Mouse (Mus musculus) forebrain, embryonic 15.5 days (tissue): Measurements from ENCODE around the gene Mgst2. TPM values are rescaled to one million over a fixed set of nuclear protein-coding genes. Genes with fewer than 3 reads are reported as not detected.

Experiments used
- ATAC-seq: fragments of 200-750 bp; cut with Nextera tagmentation; replicated peaks from 2 replicates; pipeline ENCODE4 v1.8.0; 2017; ENCODE audit warnings: mild to moderate bottlenecking, moderate TSS enrichment, moderate library complexity
- H3K27ac ChIP-seq: fragments of 300-500 bp; sonication (generic); replicated peaks from 2 replicates; pipeline ENCODE4 v1.5.1; 2015; ENCODE audit warnings: mild to moderate bottlenecking, inconsistent platforms
- H3K27me3 ChIP-seq: fragments of 300-500 bp; sonication (generic); 2 replicates; pipeline ENCODE4 v1.6.1; 2015; ENCODE audit warnings: inconsistent platforms
- H3K36me3 ChIP-seq: fragments of 300-500 bp; sonication (generic); 2 replicates; pipeline ENCODE4 v1.6.1; 2015; ENCODE audit warnings: mild to moderate bottlenecking, inconsistent platforms
- H3K4me1 ChIP-seq: fragments of 300-500 bp; sonication (generic); 2 replicates; pipeline ENCODE4 v1.6.1; 2015; ENCODE audit warnings: inconsistent platforms
- H3K4me2 ChIP-seq: fragments of 300-500 bp; sonication (generic); replicated peaks from 2 replicates; pipeline ENCODE4 v1.6.1; 2015; ENCODE audit warnings: mild to moderate bottlenecking, inconsistent platforms
- H3K4me3 ChIP-seq: fragments of 300-500 bp; sonication (generic); 2 replicates; pipeline ENCODE4 v1.5.1; 2015; ENCODE audit warnings: mild to moderate bottlenecking, inconsistent platforms
- H3K9ac ChIP-seq: fragments of 300-500 bp; sonication (generic); replicated peaks from 2 replicates; pipeline ENCODE4 v1.6.1; 2015; ENCODE audit warnings: mild to moderate bottlenecking, inconsistent platforms
- H3K9me3 ChIP-seq: fragments of 300-500 bp; sonication (generic); 2 replicates; pipeline ENCODE4 v1.6.1; 2016; ENCODE audit warnings: inconsistent platforms
- WGBS: fragments of 180-500 bp; shearing (Covaris S2); methylation state at CpG from one replicate; pipeline ENCODE4 v1.1.7; 2015; ENCODE audit warnings: mixed read lengths; 5-methylcytosine and 5-hydroxymethylcytosine counted together
- polyA plus RNA-seq: library from polyadenylated mRNA; unstranded; fragments of >200 nt; fragmentation: Nextera tagmentation; extraction: Ambion mirVana; gene quantifications from 2 replicates; pipeline ENCODE4 v1.2.1, GENCODE M21; 2015

Mgst2 gene
- polyA plus RNA-seq, 1 experiment from 2014 or later, result 0.95 TPM

DNA sequence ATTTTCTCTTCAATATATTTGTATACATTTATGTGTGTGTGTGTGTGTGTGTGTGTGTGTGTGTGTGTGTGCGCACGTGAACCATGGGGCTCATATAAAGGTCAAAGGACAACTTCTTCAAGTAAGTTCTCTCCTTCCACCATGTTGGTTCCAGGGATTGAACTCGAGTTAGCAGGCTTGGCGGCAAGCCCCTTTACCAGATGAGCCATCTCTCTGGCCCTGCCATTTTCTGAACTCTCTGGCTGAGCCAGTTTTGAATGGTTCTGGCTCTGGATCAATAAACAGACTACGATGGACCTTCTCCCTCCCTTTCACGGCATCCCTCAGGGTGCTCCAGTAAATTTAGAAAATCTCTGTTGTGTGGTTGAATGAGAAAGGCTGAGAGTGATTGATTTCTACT is 26.6 kb downstream of the Mgst2 start:
- no peak for ATAC-seq
- Histone ChIP-seq H3K36me3 (no peaks in the 10 kb centered on the region), H3K27me3 (no peaks in the 10 kb centered on the region), H3K4me1 (no peaks in the 10 kb centered on the region), H3K27ac (no peak overlapping the region), H3K4me2 (no peak overlapping the region), H3K9ac (no peak overlapping the region), H3K4me3 (no peak overlapping the region), H3K9me3 (no peaks in the 10 kb centered on the region)
- WGBS, result 78% methylated on average over 6 of the region's 6 CpGs

- Histone ChIP-seq H3K27ac (no peak overlapping the region), H3K9ac (no peak overlapping the region), H3K4me3 (no peak overlapping the region), H3K27me3 (no peaks in the 10 kb centered on the region), H3K4me2 (no peak overlapping the region), H3K4me1 (no peaks in the 10 kb centered on the region), H3K36me3 (no peaks in the 10 kb centered on the region), H3K9me3 (no peaks in the 10 kb centered on the region)
- no peak for ATAC-seq
- 91% methylated on average over 8 of the region's 8 CpGs for WGBS
Observed at GRCm38 (mm10) chr3:51688725-51689124, 28.6 kb downstream of the Mgst2 start.

GRCm38 (mm10) chr3:51693196-51693595 is 33.0 kb downstream of the Mgst2 start:
- ATAC-seq, result no peak
- H3K4me2 ChIP-seq, result no peak overlapping the region
- no peak overlapping the region for H3K4me3 ChIP-seq
- no peak overlapping the region for H3K27ac ChIP-seq
- H3K36me3 ChIP-seq, result no peaks in the 10 kb centered on the region
- no peak overlapping the region for H3K9ac ChIP-seq
- H3K9me3 ChIP-seq, result no peaks in the 10 kb centered on the region
- 71% methylated on average over 10 of the region's 10 CpGs for WGBS
- no peaks in the 10 kb centered on the region for H3K27me3 ChIP-seq
- H3K4me1 ChIP-seq, result no peaks in the 10 kb centered on the region

DNA sequence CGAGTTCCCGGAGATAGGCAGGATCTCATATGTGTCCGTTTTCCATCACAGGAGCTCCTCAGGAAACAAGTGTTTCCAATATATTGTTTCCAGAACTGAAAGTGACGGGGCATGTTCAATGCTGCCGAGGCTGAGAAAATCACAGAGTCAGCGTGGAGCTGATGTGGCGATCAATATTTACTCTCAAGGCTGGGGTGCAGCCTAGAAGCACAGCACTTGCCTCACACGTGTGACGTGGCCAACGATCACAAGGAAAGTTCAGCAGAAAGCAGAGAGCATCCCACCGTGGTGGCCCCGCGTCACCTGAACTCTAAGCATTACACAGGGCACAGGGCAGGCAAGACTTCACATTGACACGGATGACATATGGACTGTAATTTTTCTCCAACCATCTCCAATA is 34.4 kb downstream of the Mgst2 start:
- H3K4me1 ChIP-seq, result no peaks in the 10 kb centered on the region
- H3K27me3 ChIP-seq, result no peaks in the 10 kb centered on the region
- no peaks in the 10 kb centered on the region for H3K9me3 ChIP-seq
- H3K4me2 ChIP-seq, result no peak overlapping the region
- WGBS, result 94% methylated on average over 14 of the region's 14 CpGs
- H3K9ac ChIP-seq, result no peak overlapping the region
- ATAC-seq, result no peak
- no peak overlapping the region for H3K4me3 ChIP-seq
- H3K27ac ChIP-seq, result no peak overlapping the region
- no peaks in the 10 kb centered on the region for H3K36me3 ChIP-seq

- Histone ChIP-seq H3K9ac (no peak overlapping the region), H3K4me2 (no peak overlapping the region), H3K36me3 (no peaks in the 10 kb centered on the region), H3K27me3 (no peaks in the 10 kb centered on the region), H3K4me1 (peaks cover 9% of the 10 kb centered on the region), H3K9me3 (no peaks in the 10 kb centered on the region), H3K4me3 (no peak overlapping the region), H3K27ac (no peak overlapping the region)
- no peak for ATAC-seq
- WGBS, result 90% methylated on average over 3 of the region's 3 CpGs
Observed at GRCm38 (mm10) chr3:51695713-51696112, 35.6 kb downstream of the Mgst2 start.

DNA sequence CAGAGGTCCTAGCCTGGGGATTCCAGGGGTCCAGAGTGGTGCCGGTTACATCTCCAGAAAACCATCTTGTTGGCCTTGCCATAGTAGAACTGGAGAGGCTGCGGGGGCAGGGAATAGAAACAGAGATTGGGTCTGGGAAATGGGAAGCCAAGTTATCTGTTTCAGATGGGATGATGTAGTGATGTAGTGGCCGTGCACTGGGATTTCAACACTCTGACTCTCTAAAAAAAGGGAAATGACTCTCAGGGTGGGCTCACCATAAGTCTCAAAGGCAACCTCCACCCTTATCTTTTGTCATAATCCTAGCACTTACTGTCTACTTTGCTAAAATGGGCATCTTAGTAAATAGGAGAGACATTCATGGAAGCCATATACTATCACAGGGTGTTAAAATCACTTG is 37.8 kb downstream of the Mgst2 start:
- no peak overlapping the region for H3K9ac ChIP-seq
- no peaks in the 10 kb centered on the region for H3K9me3 ChIP-seq
- no peaks in the 10 kb centered on the region for H3K27me3 ChIP-seq
- no peak overlapping the region for H3K4me3 ChIP-seq
- 90% methylated on average over 3 of the region's 3 CpGs for WGBS
- no peak for ATAC-seq
- H3K4me2 ChIP-seq, result no peak overlapping the region
- H3K27ac ChIP-seq, result no peak overlapping the region
- H3K36me3 ChIP-seq, result no peaks in the 10 kb centered on the region
- H3K4me1 ChIP-seq, result peaks cover 30% of the 10 kb centered on the region

DNA sequence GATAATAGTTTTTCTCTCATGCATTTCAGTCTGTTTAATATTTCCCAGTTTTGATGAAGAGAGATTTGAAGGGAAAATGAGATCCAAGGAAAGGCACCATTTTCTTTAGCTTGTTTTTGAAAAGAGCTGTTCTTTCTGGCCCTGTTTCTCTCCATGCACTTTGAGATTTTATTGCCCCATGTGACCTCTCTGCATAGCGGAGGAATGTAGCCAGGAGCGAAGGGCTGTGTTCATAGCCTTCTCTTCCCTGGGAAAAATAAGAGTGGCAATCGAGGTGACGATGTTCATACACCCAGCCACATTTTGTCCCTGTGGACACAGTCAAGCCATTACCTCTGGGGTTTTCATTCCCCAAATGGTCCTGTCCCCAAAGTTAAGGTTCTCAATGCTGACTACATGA is 40.0 kb downstream of the Mgst2 start:
- no peaks in the 10 kb centered on the region for H3K27me3 ChIP-seq
- no peak for ATAC-seq
- H3K4me3 ChIP-seq, result no peak overlapping the region
- H3K27ac ChIP-seq, result peak overlapping the region; percentile 93
- H3K4me2 ChIP-seq, result peak overlapping the region; percentile 67; the same call in 1 of the 2 replicates
- H3K9ac ChIP-seq, result peak overlapping the region; percentile 46; the same call in 1 of the 2 replicates
- no peaks in the 10 kb centered on the region for H3K9me3 ChIP-seq
- H3K4me1 ChIP-seq, result peaks cover 33% of the 10 kb centered on the region
- 83% methylated on average over 4 of the region's 4 CpGs for WGBS
- H3K36me3 ChIP-seq, result no peaks in the 10 kb centered on the region

GRCm38 (mm10) chr3:51700731-51701280 is 40.6 kb downstream of the Mgst2 start:
- Histone ChIP-seq H3K4me2 (peak overlapping the region; percentile 67), H3K4me3 (peak overlapping the region; percentile 42), H3K4me1 (peaks cover 33% of the 10 kb centered on the region), H3K9me3 (no peaks in the 10 kb centered on the region), H3K27ac (peak overlapping the region; percentile 93), H3K9ac (peak overlapping the region; percentile 46), H3K27me3 (no peaks in the 10 kb centered on the region), H3K36me3 (no peaks in the 10 kb centered on the region)
- ATAC-seq, result no peak
- WGBS, result 11% methylated on average over 15 of the region's 15 CpGs

GRCm38 (mm10) chr3:51701281-51701751 is 41.2 kb downstream of the Mgst2 start:
- Histone ChIP-seq H3K27me3 (no peaks in the 10 kb centered on the region), H3K4me2 (peak overlapping the region; percentile 67), H3K36me3 (no peaks in the 10 kb centered on the region), H3K4me1 (peaks cover 33% of the 10 kb centered on the region), H3K27ac (peak overlapping the region; percentile 93), H3K9ac (peak overlapping the region; percentile 46), H3K9me3 (no peaks in the 10 kb centered on the region), H3K4me3 (peak overlapping the region; percentile 42)
- peak; percentile 95 for ATAC-seq
- WGBS, result 1% methylated on average over 27 of the region's 27 CpGs

DNA sequence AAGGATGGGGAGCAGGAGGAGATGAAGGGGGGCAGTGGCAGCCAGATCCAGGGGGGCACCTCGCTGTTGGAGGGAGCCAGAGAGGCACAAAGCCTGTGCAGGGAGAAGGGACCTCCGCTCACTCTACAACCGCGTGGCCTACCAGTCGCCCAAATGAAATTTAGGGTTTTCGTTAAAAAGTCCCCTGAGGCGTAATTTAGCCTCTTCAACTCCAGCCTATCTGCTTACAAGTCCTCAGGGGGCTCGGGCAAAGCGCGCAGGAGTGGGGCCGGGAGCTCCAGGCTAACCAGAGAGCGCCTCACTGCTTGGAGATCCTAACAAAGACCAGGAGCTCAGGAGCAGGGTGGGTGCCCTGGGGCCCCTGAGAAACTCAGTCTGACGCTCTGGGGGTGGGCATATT is 41.8 kb downstream of the Mgst2 start:
- WGBS, result 2% methylated on average over 13 of the region's 13 CpGs
- H3K9me3 ChIP-seq, result no peaks in the 10 kb centered on the region

GRCm38 (mm10) chr3:51702701-51703286 is 42.6 kb downstream of the Mgst2 start:
- Histone ChIP-seq H3K4me3 (no peak overlapping the region), H3K9me3 (no peaks in the 10 kb centered on the region), H3K27ac (peak overlapping the region; percentile 93), H3K4me1 (peaks cover 33% of the 10 kb centered on the region), H3K36me3 (no peaks in the 10 kb centered on the region), H3K27me3 (no peaks in the 10 kb centered on the region), H3K4me2 (no peak overlapping the region), H3K9ac (no peak overlapping the region; the same call in none of the 2 replicates)
- 65% methylated on average over 8 of the region's 8 CpGs for WGBS
- no peak for ATAC-seq

More for the DNA sequence above, 41.8 kb downstream of the Mgst2 start:
- H3K4me3 ChIP-seq, result peak overlapping the region; percentile 42
- no peaks in the 10 kb centered on the region for H3K36me3 ChIP-seq
- H3K4me2 ChIP-seq, result peak overlapping the region; percentile 67
- ATAC-seq, result peak; percentile 85
- H3K9ac ChIP-seq, result peak overlapping the region; percentile 46
- no peaks in the 10 kb centered on the region for H3K27me3 ChIP-seq
- H3K4me1 ChIP-seq, result peaks cover 33% of the 10 kb centered on the region
- H3K27ac ChIP-seq, result peak overlapping the region; percentile 93

- H3K36me3 ChIP-seq, result no peaks in the 10 kb centered on the region
- H3K9ac ChIP-seq, result no peak overlapping the region
- H3K4me2 ChIP-seq, result no peak overlapping the region
- 91% methylated on average over 8 of the region's 8 CpGs for WGBS
- no peak overlapping the region for H3K27ac ChIP-seq
- no peaks in the 10 kb centered on the region for H3K27me3 ChIP-seq
- no peak for ATAC-seq
- H3K4me1 ChIP-seq, result peaks cover 33% of the 10 kb centered on the region
- H3K9me3 ChIP-seq, result no peaks in the 10 kb centered on the region
- H3K4me3 ChIP-seq, result no peak overlapping the region
Observed at GRCm38 (mm10) chr3:51703478-51703877, 43.3 kb downstream of the Mgst2 start.

DNA sequence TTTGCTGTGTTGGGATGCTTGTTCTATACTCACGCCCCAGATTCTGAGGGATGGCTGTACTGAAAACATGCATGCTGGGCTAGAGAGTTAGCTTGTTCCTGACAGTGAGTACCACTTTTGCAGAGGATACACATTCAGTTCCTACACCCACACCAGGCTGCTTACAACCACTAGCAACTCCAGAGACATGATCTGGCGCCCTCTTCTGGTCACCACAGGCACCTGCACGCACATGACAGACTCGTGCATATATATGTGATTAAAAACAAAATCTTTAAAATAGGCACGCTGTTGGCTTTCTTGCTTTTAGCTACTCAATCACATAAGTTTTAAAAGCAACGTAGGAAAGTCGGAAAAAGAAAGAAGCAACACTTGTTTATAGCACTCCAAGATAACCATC is 45.1 kb downstream of the Mgst2 start:
- WGBS, result 83% methylated on average over 7 of the region's 7 CpGs
- Histone ChIP-seq H3K9me3 (no peaks in the 10 kb centered on the region), H3K9ac (no peak overlapping the region), H3K36me3 (no peaks in the 10 kb centered on the region), H3K4me3 (no peak overlapping the region), H3K27ac (no peak overlapping the region), H3K4me1 (peaks cover 33% of the 10 kb centered on the region), H3K27me3 (no peaks in the 10 kb centered on the region), H3K4me2 (no peak overlapping the region)
- ATAC-seq, result no peak
